ENCODE assay signal across 27 mouse cellular contexts in genomic region chr3:116834241-116834640, GRCm38 (mm10). TPM values are rescaled to one million over a fixed set of nuclear protein-coding genes. Genes with fewer than 3 reads are reported as not detected.
"Had no signal": no experiment of that assay in that cellular context is flagged by ENCODE, and none has a peak within 500 bp of the region (broad histone marks: within the 10 kb centered on the region; RNA-seq: fewer than 3 reads in every experiment).

No protein-coding gene starts in this region.

- DNase-seq: cerebellum, adult 18-20 months; cerebellum, adult 2 months; cerebellum, adult 8-10 months; cerebellum, adult 9-10 months; cerebellum, adult 9-11 months; cerebellum, postnatal 10 days; cerebellum, postnatal 14 days; cerebellum, postnatal 25 days; cerebellum, postnatal 36 days; embryo, embryonic 11 days; forebrain, postnatal 0 days; gastrocnemius, postnatal 10 days; gastrocnemius, postnatal 25 days; gastrocnemius, postnatal 36 days; heart, adult 18-20 months; heart, adult 2 months had no signal

- H3K4me2 ChIP-seq: embryonic facial prominence, embryonic 12.5 days; embryonic facial prominence, embryonic 13.5 days; embryonic facial prominence, embryonic 15.5 days; forebrain, embryonic 12.5 days; forebrain, embryonic 13.5 days; forebrain, embryonic 15.5 days had no signal

- H3K27ac ChIP-seq: embryonic facial prominence, embryonic 10.5 days; embryonic facial prominence, embryonic 12.5 days; embryonic facial prominence, embryonic 13.5 days; embryonic facial prominence, embryonic 15.5 days; forebrain, embryonic 10.5 days; forebrain, embryonic 12.5 days; forebrain, embryonic 13.5 days; forebrain, embryonic 15.5 days; heart, adult 2 months had no signal

- ATAC-seq: forebrain, embryonic 13.5 days; forebrain, embryonic 14.5 days; forebrain, embryonic 15.5 days; forebrain, embryonic 16.5 days; forebrain, postnatal 0 days had no signal

- H3K9me3 ChIP-seq: embryonic facial prominence, embryonic 10.5 days; embryonic facial prominence, embryonic 12.5 days; embryonic facial prominence, embryonic 13.5 days; embryonic facial prominence, embryonic 15.5 days; forebrain, embryonic 10.5 days; forebrain, embryonic 12.5 days; forebrain, embryonic 13.5 days; forebrain, embryonic 15.5 days had no signal

- H3K27me3 ChIP-seq: embryonic facial prominence, embryonic 12.5 days; embryonic facial prominence, embryonic 13.5 days; embryonic facial prominence, embryonic 15.5 days; forebrain, embryonic 12.5 days; forebrain, embryonic 13.5 days; forebrain, embryonic 15.5 days had no signal

- H3K36me3 ChIP-seq: embryonic facial prominence, embryonic 10.5 days; embryonic facial prominence, embryonic 12.5 days; embryonic facial prominence, embryonic 13.5 days; embryonic facial prominence, embryonic 15.5 days; forebrain, embryonic 10.5 days; forebrain, embryonic 12.5 days; forebrain, embryonic 15.5 days had no signal

- H3K9ac ChIP-seq: embryonic facial prominence, embryonic 12.5 days; embryonic facial prominence, embryonic 13.5 days; embryonic facial prominence, embryonic 15.5 days; forebrain, embryonic 12.5 days; forebrain, embryonic 13.5 days; forebrain, embryonic 15.5 days; forebrain, postnatal 0 days had no signal

- H3K4me3 ChIP-seq: embryonic facial prominence, embryonic 10.5 days; embryonic facial prominence, embryonic 12.5 days; embryonic facial prominence, embryonic 13.5 days; embryonic facial prominence, embryonic 15.5 days; erythroblast, embryonic 14.5 days; forebrain, embryonic 10.5 days; forebrain, embryonic 12.5 days; forebrain, embryonic 13.5 days; forebrain, embryonic 15.5 days; heart, adult 2 months had no signal

- H3K4me1 ChIP-seq: embryonic facial prominence, embryonic 12.5 days; embryonic facial prominence, embryonic 13.5 days; embryonic facial prominence, embryonic 15.5 days had no signal

RNA-seq across cellular contexts. Expression of gene Agl, which starts 26.3 kb away (rescaled TPM):
- polyA plus RNA-seq: erythroblast, embryonic 14.5 days had no signal
